Mouse (Mus musculus) hindbrain, embryonic 11.5 days (tissue): ENCODE results near the gene Top3b. TPM values are rescaled to one million over a fixed set of nuclear protein-coding genes. Genes with fewer than 3 reads are reported as not detected.

Source experiments
- ATAC-seq: fragments of 200-750 bp; cut with Nextera tagmentation; 2 replicates; pipeline ENCODE4 v1.8.0; 2017; ENCODE audit warnings: mild to moderate bottlenecking, moderate TSS enrichment, moderate library complexity; ENCODE audit not compliant: low FRiP score
- DNase-seq: peaks from one replicate; pipeline ENCODE4 v3.0.0-alpha.2; 2015; ENCODE audit warnings: low spot score
- H3K27ac ChIP-seq: fragments of 300-500 bp; sonication (generic); 2 replicates; pipeline ENCODE4 v1.5.1; 2014; ENCODE audit warnings: mild to moderate bottlenecking, low read depth, low read length
- H3K27me3 ChIP-seq: fragments of 300-500 bp; sonication (generic); 2 replicates; pipeline ENCODE4 v1.6.1; 2014; ENCODE audit warnings: mild to moderate bottlenecking, low read length, moderate library complexity, mixed read lengths; ENCODE audit not compliant: control insufficient read depth, insufficient read depth
- H3K36me3 ChIP-seq: fragments of 300-500 bp; sonication (generic); 2 replicates; pipeline ENCODE4 v1.6.1; 2014; ENCODE audit warnings: mild to moderate bottlenecking, low read length, moderate library complexity, mixed read lengths; ENCODE audit not compliant: control insufficient read depth, insufficient read depth
- H3K4me1 ChIP-seq: fragments of 300-500 bp; sonication (generic); replicated peaks from 2 replicates; pipeline ENCODE4 v1.6.1; 2014; ENCODE audit warnings: low read length, mixed read lengths; ENCODE audit not compliant: control insufficient read depth, insufficient read depth
- H3K4me2 ChIP-seq: fragments of 300-500 bp; sonication (generic); replicated peaks from 2 replicates; pipeline ENCODE4 v1.6.1; 2014; ENCODE audit warnings: mild to moderate bottlenecking, low read depth, low read length
- H3K4me3 ChIP-seq: fragments of 300-500 bp; sonication (generic); 2 replicates; pipeline ENCODE4 v1.5.1; 2014; ENCODE audit warnings: low read depth, low read length
- H3K9ac ChIP-seq: fragments of 300-500 bp; sonication (generic); 2 replicates; pipeline ENCODE4 v1.6.1; 2014; ENCODE audit warnings: low read depth, low read length
- H3K9me3 ChIP-seq: fragments of 300-500 bp; sonication (generic); 2 replicates; pipeline ENCODE4 v1.6.1; 2016; ENCODE audit warnings: low read length; ENCODE audit not compliant: control insufficient read depth
- WGBS: fragments of 180-500 bp; shearing (Covaris S2); extraction: QIAGEN DNeasy Blood & Tissue Kit; methylation state at CpG from one replicate; pipeline ENCODE4 v1.1.7; 2014; 5-methylcytosine and 5-hydroxymethylcytosine counted together
- polyA plus RNA-seq: library from polyadenylated mRNA; unstranded; fragments of >200 nt; fragmentation: Nextera tagmentation; extraction: Ambion mirVana; gene quantifications from 2 replicates; pipeline ENCODE4 v1.2.1, GENCODE M21; 2014

Top3b gene
- polyA plus RNA-seq, 1 experiment from 2014 or later: 57.9 TPM

DNA sequence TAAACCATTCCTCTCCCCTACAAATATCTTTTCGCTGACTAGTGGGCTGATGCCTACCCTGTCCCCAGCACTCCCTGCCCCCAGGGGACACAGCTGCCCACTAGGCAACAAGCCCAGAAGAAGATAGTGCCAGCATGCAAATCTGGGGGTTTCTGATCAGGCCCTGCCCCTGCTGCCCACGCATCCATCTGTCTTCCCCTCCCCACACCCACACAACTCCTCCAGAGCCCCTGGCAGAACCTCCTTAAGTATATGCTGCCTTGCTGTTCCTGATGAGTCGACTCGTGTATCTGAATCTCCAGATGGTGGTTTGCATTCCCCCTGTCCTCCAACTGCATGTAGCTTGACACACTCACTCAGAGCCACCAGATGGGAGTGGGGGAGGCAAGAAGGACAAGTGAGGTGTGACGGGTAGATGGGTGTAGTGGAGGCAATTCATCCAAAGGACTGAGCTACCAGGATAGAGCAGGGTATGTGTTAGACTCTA, 60.3 kb downstream of the Top3b start:
- Histone ChIP-seq H3K27me3 (no peaks in the 10 kb centered on the region), H3K36me3 (no peaks in the 10 kb centered on the region), H3K9ac (no peak overlapping the region), H3K27ac (no peak overlapping the region), H3K4me3 (no peak overlapping the region), H3K4me2 (no peak overlapping the region), H3K9me3 (0 out of 2 replicates have a peak, but pooled peaks cover 2% of the 10 kb centered on the region), H3K4me1 (no peaks in the 10 kb centered on the region)
- ATAC-seq (no peak), DNase-seq (no peak)
- WGBS: 76% methylated on average over 5 of the region's 5 CpGs

DNA sequence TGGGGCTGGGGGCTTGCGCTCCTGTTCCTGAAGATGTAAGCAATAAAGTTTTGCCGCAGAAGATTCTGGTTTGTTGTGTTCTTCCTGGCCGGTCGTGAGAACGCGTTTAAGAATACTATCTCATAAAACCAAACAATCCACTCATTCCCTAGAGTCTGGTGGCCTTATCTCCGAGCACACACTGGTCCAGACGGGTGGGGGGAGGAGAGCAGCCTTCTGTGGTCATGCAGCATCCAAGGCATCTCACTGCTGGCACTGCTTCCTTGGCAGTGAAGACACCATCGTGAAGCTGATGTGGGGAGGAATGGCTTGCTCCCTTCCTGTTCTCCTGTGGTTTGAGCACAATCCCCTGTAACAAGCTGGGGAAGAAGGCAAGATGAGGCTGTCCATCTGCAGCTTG, 69.0 kb downstream of the Top3b start:
- 93% methylated on average over 9 of the region's 9 CpGs for WGBS
- ATAC-seq (no peak), DNase-seq (no peak)
- Histone ChIP-seq H3K36me3 (no peaks in the 10 kb centered on the region), H3K4me1 (no peaks in the 10 kb centered on the region), H3K4me3 (no peak overlapping the region), H3K9me3 (no peaks in the 10 kb centered on the region), H3K4me2 (no peak overlapping the region), H3K9ac (no peak overlapping the region), H3K27ac (no peak overlapping the region), H3K27me3 (no peaks in the 10 kb centered on the region)

DNA sequence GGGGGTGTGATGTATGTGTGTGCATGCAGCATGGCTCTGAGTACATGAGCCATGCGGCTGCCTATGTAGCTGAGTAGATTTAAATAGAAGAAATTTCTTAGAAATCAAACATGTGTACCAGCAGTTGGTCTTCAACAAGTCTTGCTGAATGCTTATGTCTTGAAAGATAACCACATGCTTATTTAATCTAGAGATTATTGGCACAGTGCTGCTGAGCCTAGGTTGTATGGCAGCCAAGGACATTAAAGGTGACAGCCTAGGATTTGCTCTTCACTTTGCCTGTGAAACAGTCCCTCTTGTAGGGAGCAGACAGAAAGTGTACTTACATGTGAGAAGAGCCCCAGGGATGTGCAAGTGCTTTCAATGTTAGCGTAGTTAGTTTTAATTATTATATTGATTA, 70.5 kb downstream of the Top3b start:
- no peaks in the 10 kb centered on the region for H3K27me3 ChIP-seq
- no peaks in the 10 kb centered on the region for H3K9me3 ChIP-seq
- H3K4me3 ChIP-seq: no peak overlapping the region
- H3K36me3 ChIP-seq: no peaks in the 10 kb centered on the region
- no peak overlapping the region for H3K4me2 ChIP-seq
- no peaks in the 10 kb centered on the region for H3K4me1 ChIP-seq
- no peak for ATAC-seq
- no peak for DNase-seq
- no peak overlapping the region for H3K9ac ChIP-seq
- no peak overlapping the region for H3K27ac ChIP-seq
- 92% methylated on average over 2 of the region's 2 CpGs for WGBS

Other genes starting within 250 kb of the Top3b start
- not detected in 2 replicates for gene Olfr19, start 194.3 kb upstream of the Top3b start, polyA plus RNA-seq
- gene Spag6l, start 41.3 kb upstream of the Top3b start, polyA plus RNA-seq: 7.0 and 7.2 TPM in 2 replicates
- gene Igll1, start 6.8 kb upstream of the Top3b start, polyA plus RNA-seq: not detected in 2 replicates
- 1.1 and 2.2 TPM in 2 replicates for gene Vpreb1, start 107 bp downstream of the Top3b start, polyA plus RNA-seq
- 10.9 and 17.6 TPM in 2 replicates for gene Ppm1f, start 25.7 kb downstream of the Top3b start, polyA plus RNA-seq
- gene Mapk1, start 112.6 kb downstream of the Top3b start, polyA plus RNA-seq: 199 and 208 TPM in 2 replicates
- gene Ypel1, start 199.0 kb downstream of the Top3b start, polyA plus RNA-seq: 91.6 and 108 TPM in 2 replicates
- 149 and 154 TPM in 2 replicates for gene Ppil2, start 240.5 kb downstream of the Top3b start, polyA plus RNA-seq